Comparison of ENCODE assay signal across 13 mouse cellular contexts in the genomic region with DNA sequence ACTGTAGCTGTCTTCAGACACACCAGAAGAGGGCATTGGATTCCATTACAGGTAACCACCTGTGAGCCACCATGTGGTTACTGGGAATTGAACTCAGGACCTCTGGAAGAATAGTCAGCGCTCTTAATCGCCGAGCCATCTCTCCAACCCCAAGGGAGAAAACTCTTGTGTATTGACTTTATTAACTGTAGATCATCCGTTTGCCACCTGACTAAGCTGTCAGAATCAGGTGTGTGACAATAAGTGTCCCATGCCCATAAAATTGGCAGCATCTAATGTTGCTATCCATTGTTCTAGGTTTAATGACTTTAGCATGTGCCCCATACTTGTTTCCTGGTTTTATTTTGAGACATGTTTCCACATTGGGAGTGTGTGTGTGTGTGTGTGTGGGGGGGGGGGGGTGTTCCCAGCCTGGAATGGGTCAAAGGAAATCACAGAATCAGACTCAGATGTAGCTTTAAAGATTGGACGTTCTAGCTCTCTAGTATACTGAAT.
"Had no signal": no experiment of that assay in that cellular context is flagged by ENCODE, and none has a peak within 500 bp of the region (broad histone marks: within the 10 kb centered on the region; RNA-seq: fewer than 3 reads in every experiment).

No protein-coding gene starts in this region.

- H3K4me1 ChIP-seq: limb, embryonic 12.5 days; liver, embryonic 13.5 days; midbrain, embryonic 12.5 days; neural tube, embryonic 13.5 days had no signal

- H3K36me3 ChIP-seq: limb, embryonic 12.5 days; liver, embryonic 13.5 days; midbrain, embryonic 12.5 days; neural tube, embryonic 13.5 days had no signal

- H3K4me2 ChIP-seq: limb, embryonic 12.5 days; liver, embryonic 13.5 days; midbrain, embryonic 12.5 days; neural tube, embryonic 13.5 days had no signal

- H3K9me3 ChIP-seq: limb, embryonic 12.5 days; liver, embryonic 13.5 days; midbrain, embryonic 12.5 days; neural tube, embryonic 13.5 days had no signal

- DNase-seq: kidney, postnatal 25 days; layer of hippocampus, adult 9-11 months; layer of hippocampus, postnatal 36 days; liver; liver, embryonic 13.5 days; liver, postnatal 0 days; retina, postnatal 1 day; right cerebral cortex, postnatal 4 days; thymus, postnatal 4 days had no signal

- H3K9ac ChIP-seq: limb, embryonic 12.5 days; liver, embryonic 13.5 days; liver, postnatal 0 days; midbrain, embryonic 12.5 days; neural tube, embryonic 13.5 days had no signal

- H3K4me3 ChIP-seq: limb, embryonic 12.5 days; liver, embryonic 13.5 days; midbrain, embryonic 12.5 days; neural tube, embryonic 13.5 days had no signal

- H3K27ac ChIP-seq: limb, embryonic 12.5 days; liver, embryonic 13.5 days; midbrain, embryonic 12.5 days; neural tube, embryonic 13.5 days had no signal

- ATAC-seq: liver, postnatal 0 days; midbrain, embryonic 16.5 days had no signal

- H3K27me3 ChIP-seq: limb, embryonic 12.5 days; liver, embryonic 13.5 days had no signal
